Mouse (Mus musculus): ENCODE results near the gene Smpx. TPM values are rescaled to one million over a fixed set of nuclear protein-coding genes. Genes with fewer than 3 reads are reported as not detected.

Gene Smpx
- polyA plus RNA-seq, 1 experiment = not detected

DNA sequence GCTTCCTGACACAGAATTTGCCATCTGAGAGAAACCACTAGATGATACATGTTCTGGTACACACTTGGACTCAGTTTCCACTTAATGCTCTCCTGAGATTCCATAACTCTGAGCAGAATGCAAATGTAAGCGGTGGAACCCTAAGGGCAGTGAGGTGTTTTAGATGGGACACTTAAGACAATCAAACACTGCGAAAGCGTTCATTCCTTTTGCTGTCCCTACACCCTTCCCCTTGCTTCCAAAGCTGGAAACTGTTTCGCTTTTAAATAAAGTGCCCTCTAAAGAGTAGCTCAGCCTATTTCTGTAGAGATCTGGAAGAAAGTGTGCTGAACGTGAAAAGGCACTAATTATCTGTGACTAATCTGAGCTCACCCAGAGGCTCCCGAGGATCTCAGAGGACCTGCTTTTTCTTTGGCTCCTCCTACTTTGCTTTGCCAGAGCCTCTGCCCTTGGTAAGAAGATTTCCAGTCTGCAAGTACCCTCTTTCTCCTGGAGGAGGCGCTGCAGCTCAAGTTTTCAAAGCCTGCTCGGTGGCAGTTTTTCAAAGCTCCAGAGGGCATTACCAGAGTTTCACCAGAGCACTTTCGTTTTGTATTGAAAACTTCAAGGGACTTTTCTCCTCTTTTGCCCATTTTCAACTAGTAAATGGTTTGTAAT lies 33.1 kb downstream of the Smpx start:
- Histone ChIP-seq H3K27ac (ENCODE audit: insufficient read depth, low read length) (no peak overlapping the region), H3K36me3 (ENCODE audit: control insufficient read depth, insufficient read depth, low read length, poor library complexity, severe bottlenecking) (no peaks in the 10 kb centered on the region), H3K4me1 (ENCODE audit: control insufficient read depth, insufficient read depth, low read length) (no peaks in the 10 kb centered on the region), H3K9me3 (replicated peaks; ENCODE audit: control insufficient read depth, insufficient read depth, low read length, poor library complexity, severe bottlenecking) (no peaks in the 10 kb centered on the region), H3K4me3 (ENCODE audit: low read depth, low read length) (no peak overlapping the region), H3K27me3 (ENCODE audit: control insufficient read depth, insufficient read depth, low read length, poor library complexity, severe bottlenecking) (no peaks in the 10 kb centered on the region), H3K9ac (ENCODE audit: low read depth, poor library complexity, severe bottlenecking) (no peak overlapping the region)
- TF ChIP-seq CTCF (IDR thresholded peaks at IDR 0.05; ENCODE audit: low read depth, low read length) (peak; percentile 47), POLR2A (IDR thresholded peaks at IDR 0.05; ENCODE audit: insufficient read depth, low read length) (no peak), EP300 (IDR thresholded peaks at IDR 0.05; ENCODE audit: insufficient read depth, low read depth, low read length) (no peak)

DNA sequence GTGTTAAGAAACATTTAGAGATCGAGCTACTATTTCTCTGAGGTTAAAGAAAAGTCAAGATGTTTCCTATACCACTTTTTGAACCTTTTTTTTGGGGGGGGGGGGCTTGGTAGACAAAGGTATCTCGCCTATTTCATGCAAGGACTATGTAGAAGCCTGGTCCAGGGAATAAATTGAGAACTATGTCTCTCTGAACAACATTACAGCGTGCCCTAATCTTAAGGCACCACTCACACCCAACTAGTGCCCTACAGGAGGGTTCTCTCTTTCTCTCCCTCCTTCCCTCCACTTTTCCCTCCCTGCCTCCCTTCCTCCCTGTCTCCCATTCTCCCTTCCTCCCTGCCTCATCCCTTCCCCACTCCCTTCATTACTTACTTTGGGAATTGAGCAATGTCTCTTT lies 33.6 kb downstream of the Smpx start:
- Histone ChIP-seq H3K27me3 (ENCODE audit: control insufficient read depth, insufficient read depth, low read length, poor library complexity, severe bottlenecking) (no peaks in the 10 kb centered on the region), H3K9ac (ENCODE audit: low read depth, poor library complexity, severe bottlenecking) (no peak overlapping the region), H3K27ac (ENCODE audit: insufficient read depth, low read length) (no peak overlapping the region), H3K9me3 (replicated peaks; ENCODE audit: control insufficient read depth, insufficient read depth, low read length, poor library complexity, severe bottlenecking) (no peaks in the 10 kb centered on the region), H3K36me3 (ENCODE audit: control insufficient read depth, insufficient read depth, low read length, poor library complexity, severe bottlenecking) (no peaks in the 10 kb centered on the region), H3K4me1 (ENCODE audit: control insufficient read depth, insufficient read depth, low read length) (no peaks in the 10 kb centered on the region), H3K4me3 (ENCODE audit: low read depth, low read length) (no peak overlapping the region)
- no peak for TF ChIP-seq POLR2A (IDR thresholded peaks at IDR 0.05; ENCODE audit: insufficient read depth, low read length)
- no peak for TF ChIP-seq EP300 (IDR thresholded peaks at IDR 0.05; ENCODE audit: insufficient read depth, low read depth, low read length)
- no peak for TF ChIP-seq CTCF (IDR thresholded peaks at IDR 0.05; ENCODE audit: low read depth, low read length)

DNA sequence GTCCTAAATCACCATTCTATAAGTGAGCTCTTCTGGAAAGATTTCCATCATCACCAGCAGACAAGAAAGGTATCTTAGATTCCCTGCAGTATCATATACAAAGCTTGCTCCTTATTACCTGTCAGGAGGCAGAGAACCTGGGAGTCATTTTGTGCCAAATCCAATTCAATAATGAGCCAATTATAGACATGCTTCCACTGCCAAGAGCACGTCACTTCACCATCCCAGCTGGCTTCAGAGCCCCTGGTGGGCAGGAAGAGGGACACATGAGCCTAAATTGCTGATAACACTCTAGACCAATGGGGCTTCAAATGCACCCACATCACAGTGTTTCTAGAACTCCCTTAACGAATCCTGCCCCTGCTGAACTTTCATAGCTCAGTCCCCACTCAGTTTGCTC lies 35.1 kb downstream of the Smpx start:
- Histone ChIP-seq H3K9me3 (replicated peaks; ENCODE audit: control insufficient read depth, insufficient read depth, low read length, poor library complexity, severe bottlenecking) (no peaks in the 10 kb centered on the region), H3K9ac (ENCODE audit: low read depth, poor library complexity, severe bottlenecking) (no peak overlapping the region), H3K4me1 (ENCODE audit: control insufficient read depth, insufficient read depth, low read length) (no peaks in the 10 kb centered on the region), H3K27ac (ENCODE audit: insufficient read depth, low read length) (no peak overlapping the region), H3K36me3 (ENCODE audit: control insufficient read depth, insufficient read depth, low read length, poor library complexity, severe bottlenecking) (no peaks in the 10 kb centered on the region), H3K27me3 (ENCODE audit: control insufficient read depth, insufficient read depth, low read length, poor library complexity, severe bottlenecking) (no peaks in the 10 kb centered on the region), H3K4me3 (ENCODE audit: low read depth, low read length) (no peak overlapping the region)
- TF ChIP-seq CTCF (IDR thresholded peaks at IDR 0.05; ENCODE audit: low read depth, low read length) = no peak
- TF ChIP-seq EP300 (IDR thresholded peaks at IDR 0.05; ENCODE audit: insufficient read depth, low read depth, low read length) = no peak
- no peak for TF ChIP-seq POLR2A (IDR thresholded peaks at IDR 0.05; ENCODE audit: insufficient read depth, low read length)

DNA sequence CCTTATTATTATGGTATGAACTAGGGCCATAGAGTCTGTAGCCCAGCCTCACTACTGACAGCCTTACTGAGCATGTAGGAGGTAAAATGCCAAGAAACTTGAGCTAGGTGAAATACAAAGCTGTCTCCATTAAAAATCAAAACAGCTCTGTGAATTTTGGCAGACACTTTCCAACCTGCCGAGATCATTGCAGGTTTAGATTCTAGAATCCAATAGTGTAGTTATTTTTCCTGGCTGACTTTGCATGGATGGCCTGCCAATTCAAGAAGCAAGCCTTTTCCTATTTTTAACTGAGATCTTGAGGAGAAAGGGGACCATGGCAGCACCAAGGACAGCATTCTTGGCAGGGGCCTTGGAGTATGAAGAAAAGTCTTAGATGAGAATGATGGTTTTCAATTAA lies 35.6 kb downstream of the Smpx start:
- TF ChIP-seq POLR2A (IDR thresholded peaks at IDR 0.05; ENCODE audit: insufficient read depth, low read length) = no peak
- no peak for TF ChIP-seq EP300 (IDR thresholded peaks at IDR 0.05; ENCODE audit: insufficient read depth, low read depth, low read length)
- no peak for TF ChIP-seq CTCF (IDR thresholded peaks at IDR 0.05; ENCODE audit: low read depth, low read length)
- no peaks in the 10 kb centered on the region for H3K4me1 ChIP-seq (ENCODE audit: control insufficient read depth, insufficient read depth, low read length)
- no peaks in the 10 kb centered on the region for H3K9me3 ChIP-seq (replicated peaks; ENCODE audit: control insufficient read depth, insufficient read depth, low read length, poor library complexity, severe bottlenecking)
- no peak overlapping the region for H3K27ac ChIP-seq (ENCODE audit: insufficient read depth, low read length)
- no peak overlapping the region for H3K9ac ChIP-seq (ENCODE audit: low read depth, poor library complexity, severe bottlenecking)
- no peak overlapping the region for H3K4me3 ChIP-seq (ENCODE audit: low read depth, low read length)
- H3K27me3 ChIP-seq (ENCODE audit: control insufficient read depth, insufficient read depth, low read length, poor library complexity, severe bottlenecking) = no peaks in the 10 kb centered on the region
- H3K36me3 ChIP-seq (ENCODE audit: control insufficient read depth, insufficient read depth, low read length, poor library complexity, severe bottlenecking) = no peaks in the 10 kb centered on the region

DNA sequence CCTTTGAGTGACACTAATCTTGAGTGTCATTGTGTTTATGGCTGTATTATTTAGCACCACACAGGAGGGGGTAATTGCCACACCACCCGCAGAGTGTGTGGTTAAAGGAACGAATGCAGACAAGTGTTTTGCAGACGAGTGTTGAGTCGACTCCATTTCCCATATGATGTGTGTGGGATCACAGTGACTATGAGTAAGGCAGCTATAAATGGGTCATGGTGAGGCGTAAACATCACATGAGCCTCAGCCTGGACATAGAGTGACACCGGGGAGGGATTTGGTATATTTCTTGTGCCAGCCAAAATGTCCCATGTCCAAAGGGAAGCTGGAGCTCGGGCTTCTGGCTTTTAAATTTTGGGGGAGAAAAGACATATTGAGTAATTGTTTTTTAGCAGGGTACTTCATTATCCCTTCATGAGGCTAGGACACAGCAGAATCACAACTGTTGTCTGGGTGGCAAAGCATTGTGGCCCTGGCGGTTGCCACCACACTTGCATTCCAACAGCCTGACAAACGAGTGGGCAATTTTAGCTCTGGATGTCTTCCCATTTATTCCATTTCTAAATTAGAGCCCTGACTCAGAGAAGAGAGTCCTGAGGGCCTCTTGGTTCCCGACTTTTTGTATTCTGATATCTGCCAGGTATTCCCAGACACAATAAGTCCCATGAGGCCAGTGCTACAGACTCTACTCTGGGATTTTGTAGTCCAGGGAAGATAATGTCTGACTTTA lies 49.3 kb downstream of the Smpx start:
- no peaks in the 10 kb centered on the region for H3K27me3 ChIP-seq (ENCODE audit: control insufficient read depth, insufficient read depth, low read length, poor library complexity, severe bottlenecking)
- H3K27ac ChIP-seq (ENCODE audit: insufficient read depth, low read length) = no peak overlapping the region
- no peaks in the 10 kb centered on the region for H3K36me3 ChIP-seq (ENCODE audit: control insufficient read depth, insufficient read depth, low read length, poor library complexity, severe bottlenecking)
- H3K4me1 ChIP-seq (ENCODE audit: control insufficient read depth, insufficient read depth, low read length) = no peaks in the 10 kb centered on the region
- no peak overlapping the region for H3K4me3 ChIP-seq (ENCODE audit: low read depth, low read length)
- TF ChIP-seq CTCF (IDR thresholded peaks at IDR 0.05; ENCODE audit: low read depth, low read length) (no peak), POLR2A (IDR thresholded peaks at IDR 0.05; ENCODE audit: insufficient read depth, low read length) (no peak), EP300 (IDR thresholded peaks at IDR 0.05; ENCODE audit: insufficient read depth, low read depth, low read length) (no peak)
- no peak overlapping the region for H3K9ac ChIP-seq (ENCODE audit: low read depth, poor library complexity, severe bottlenecking)
- H3K9me3 ChIP-seq (replicated peaks; ENCODE audit: control insufficient read depth, insufficient read depth, low read length, poor library complexity, severe bottlenecking) = no peaks in the 10 kb centered on the region

DNA sequence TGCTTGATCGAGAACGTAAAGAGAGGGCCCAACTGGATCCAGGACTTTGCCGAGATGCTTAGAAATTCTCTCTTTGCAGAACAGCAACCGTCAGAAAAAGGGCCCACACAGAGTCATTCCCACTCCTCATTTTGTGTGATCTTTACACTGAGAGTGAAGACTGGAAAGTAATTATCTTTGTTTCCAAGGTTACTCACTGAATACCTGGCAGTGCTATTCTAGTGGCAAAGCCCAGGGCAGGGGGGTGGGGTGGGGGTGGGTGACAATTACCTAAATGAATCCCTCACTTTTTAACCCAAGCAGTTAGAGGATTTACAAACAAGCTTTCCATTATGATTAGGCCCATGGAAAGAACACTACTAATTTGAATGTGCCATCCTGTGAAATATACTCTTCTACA lies 55.8 kb downstream of the Smpx start:
- H3K9me3 ChIP-seq (replicated peaks; ENCODE audit: control insufficient read depth, insufficient read depth, low read length, poor library complexity, severe bottlenecking) = no peaks in the 10 kb centered on the region
- no peaks in the 10 kb centered on the region for H3K27me3 ChIP-seq (ENCODE audit: control insufficient read depth, insufficient read depth, low read length, poor library complexity, severe bottlenecking)
- no peak overlapping the region for H3K4me3 ChIP-seq (ENCODE audit: low read depth, low read length)
- H3K9ac ChIP-seq (ENCODE audit: low read depth, poor library complexity, severe bottlenecking) = no peak overlapping the region
- TF ChIP-seq POLR2A (IDR thresholded peaks at IDR 0.05; ENCODE audit: insufficient read depth, low read length) (no peak), EP300 (IDR thresholded peaks at IDR 0.05; ENCODE audit: insufficient read depth, low read depth, low read length) (no peak), CTCF (IDR thresholded peaks at IDR 0.05; ENCODE audit: low read depth, low read length) (no peak)
- H3K27ac ChIP-seq (ENCODE audit: insufficient read depth, low read length) = no peak overlapping the region
- no peaks in the 10 kb centered on the region for H3K36me3 ChIP-seq (ENCODE audit: control insufficient read depth, insufficient read depth, low read length, poor library complexity, severe bottlenecking)
- H3K4me1 ChIP-seq (ENCODE audit: control insufficient read depth, insufficient read depth, low read length) = no peaks in the 10 kb centered on the region

All from ES-Bruce4 (cell line).